Mouse (Mus musculus) right cerebral cortex, postnatal 4 days (tissue): ENCODE measurements around the gene Slc9a9.
"Not testable (repeated sequence)": the region's sequence is repeated elsewhere in the genome, so short reads cannot be mapped to it uniquely, and the experiment has no call there.

Experiments
- DNase-seq: peaks from one replicate; pipeline ENCODE4 v3.0.0-alpha.2; 2022

Gene Slc9a9

DNA sequence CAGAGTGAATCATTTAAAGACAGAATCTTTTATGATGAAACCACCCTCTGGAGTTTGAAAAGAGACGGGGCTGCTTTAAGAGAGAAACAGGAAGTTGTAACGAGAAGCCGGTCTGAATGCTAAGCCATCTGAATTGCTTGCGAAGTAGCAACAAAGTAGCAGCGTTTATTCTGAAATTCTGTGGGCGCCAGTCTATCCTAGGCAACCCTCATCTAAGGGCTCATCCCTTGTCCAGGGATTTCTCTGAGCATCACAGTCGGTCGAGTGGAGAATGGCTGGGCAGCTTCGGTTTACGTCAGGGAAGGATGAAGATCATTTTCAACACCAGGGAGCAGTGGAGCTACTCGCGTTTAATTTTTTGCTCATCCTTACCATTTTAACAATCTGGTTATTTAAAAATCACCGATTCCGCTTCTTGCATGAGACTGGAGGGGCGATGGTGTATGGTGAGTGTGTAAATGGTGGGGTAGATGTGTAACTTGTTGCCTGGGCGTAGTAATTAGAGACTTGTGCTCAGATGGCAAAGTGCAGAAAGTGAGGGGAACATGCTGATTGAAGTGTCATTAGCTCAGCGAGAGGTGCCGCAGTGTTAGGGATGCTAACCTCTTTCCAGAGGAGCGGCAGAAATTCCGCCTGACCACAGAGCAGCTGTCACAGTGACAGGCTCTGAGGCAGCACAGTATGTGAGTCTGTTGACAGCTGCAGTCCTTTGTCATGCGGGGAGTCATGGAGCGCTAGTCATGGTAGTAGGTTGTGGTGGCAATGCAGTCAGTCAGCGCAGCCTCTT, at the start of gene Slc9a9:
Gene Slc9a9 (plus strand): TSS at position 119 of the 787 bp plus-strand sequence.
- DNase-seq: peak; percentile 18

DNA sequence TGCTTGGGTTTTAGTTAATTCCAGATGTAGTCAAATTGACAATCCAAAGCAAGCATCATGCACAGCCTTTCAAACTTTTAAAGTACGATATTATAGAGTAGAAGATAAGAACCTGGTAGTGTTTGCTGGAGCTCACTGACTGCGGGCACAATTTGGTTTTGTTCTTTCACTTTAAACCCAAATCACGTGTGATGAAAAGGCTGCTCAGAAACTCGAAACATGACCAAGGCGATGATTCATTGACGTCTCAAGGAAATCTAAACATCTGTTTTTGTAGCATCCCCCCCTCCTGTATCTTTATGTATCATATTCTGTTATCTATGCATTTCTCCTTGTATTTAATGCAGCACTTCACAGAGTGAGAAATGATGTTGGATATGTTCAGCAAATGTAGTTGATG, 49.4 kb upstream of the Slc9a9 start:
- no peak for DNase-seq

DNA sequence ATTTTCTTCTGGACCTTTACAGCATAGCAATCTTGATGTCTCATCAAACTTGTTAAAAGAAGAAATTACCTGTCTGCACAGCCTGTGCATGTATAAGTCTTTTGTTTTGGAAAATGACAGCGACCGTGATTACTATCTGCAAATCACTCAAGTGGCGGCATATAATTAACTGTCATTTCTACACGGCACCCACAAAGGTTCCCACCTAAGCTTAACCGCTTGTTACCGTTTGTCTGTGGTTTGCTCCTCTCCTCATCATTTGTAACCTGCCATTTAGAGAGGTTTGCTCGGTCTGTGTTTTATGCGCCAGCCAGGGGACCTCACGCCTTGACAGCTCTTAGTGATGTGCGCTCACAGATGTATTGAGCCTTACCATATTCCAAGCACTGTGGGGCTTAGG, 48.9 kb upstream of the Slc9a9 start:
- no peak for DNase-seq

DNA sequence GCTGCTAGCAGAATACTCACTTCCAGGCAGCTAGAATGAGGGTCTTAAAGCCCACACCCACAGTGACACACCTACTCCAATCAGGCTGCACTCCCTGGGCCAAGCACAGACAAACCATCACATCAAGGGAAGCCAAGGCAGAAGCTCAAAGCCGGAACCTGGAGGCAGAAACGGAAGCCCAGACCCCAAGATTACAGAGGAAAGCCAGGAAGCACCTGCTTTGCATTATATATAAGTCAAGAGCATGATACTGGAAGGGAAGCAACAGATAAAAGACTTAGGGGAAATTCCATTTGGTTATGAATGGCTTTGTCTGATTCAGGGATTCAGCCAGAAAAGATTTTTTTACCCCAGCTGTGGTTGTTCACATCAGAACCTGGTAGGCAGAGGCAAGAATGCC, 47.8 kb upstream of the Slc9a9 start:
- no peak for DNase-seq

DNA sequence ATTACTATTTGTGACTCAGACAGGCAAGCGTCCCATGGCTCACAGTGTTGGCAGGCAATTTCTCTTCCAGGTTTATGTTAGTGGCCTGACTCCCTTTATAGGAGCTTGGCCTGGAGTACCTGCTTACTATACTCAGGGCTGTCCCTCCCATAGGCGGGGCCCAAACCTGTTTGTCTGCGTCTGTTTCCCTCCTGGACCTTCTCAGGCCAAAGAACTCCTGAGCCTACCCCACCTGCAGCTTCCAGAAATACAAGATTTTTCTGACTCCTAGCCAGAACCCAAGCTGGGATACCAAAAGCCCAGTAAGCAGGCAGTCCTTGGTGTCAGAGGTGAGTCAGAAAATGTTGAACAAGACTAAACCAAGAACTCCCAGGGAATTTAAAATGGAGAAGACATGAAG, 43.0 kb upstream of the Slc9a9 start:
- no peak for DNase-seq

DNA sequence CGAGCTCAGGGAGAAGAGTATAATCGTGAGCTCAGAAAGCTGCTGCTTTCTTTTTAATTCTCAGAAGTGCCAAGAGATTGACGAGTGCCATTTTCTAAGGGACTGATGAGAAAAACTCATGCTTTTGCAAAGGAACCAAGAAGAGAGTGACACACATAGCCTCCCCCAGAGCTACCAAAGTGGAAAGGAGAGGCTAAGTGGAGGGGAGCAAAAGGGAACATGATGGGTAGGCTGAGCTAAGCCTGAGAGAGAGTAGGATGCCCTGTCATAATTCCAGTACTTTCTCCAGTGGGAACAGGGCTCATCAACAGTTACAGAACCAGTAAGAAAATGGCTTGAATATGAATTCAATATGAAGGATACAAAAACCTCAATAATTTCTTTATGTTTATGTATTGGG, 40.8 kb upstream of the Slc9a9 start:
- no peak for DNase-seq

DNA sequence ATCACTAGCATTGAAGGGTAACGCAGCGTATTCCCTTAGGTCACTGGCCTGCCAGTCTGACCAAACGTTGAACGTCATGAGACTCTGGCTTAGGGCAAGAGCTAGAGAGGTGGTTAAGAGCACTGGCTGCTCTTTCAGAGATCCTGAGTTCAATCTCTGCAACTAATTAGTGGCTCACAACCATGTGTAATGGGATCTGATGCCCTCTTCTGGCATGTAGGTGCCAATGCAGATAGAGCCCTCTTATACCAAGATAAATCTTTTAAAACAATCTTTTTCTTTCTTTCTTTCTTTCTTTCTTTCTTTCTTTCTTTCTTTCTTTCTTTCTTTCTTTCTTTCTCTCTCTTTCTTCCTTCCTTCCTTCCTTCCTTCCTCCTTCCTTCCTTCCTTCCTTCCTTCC, 35.4 kb upstream of the Slc9a9 start:
- DNase-seq: not testable (repeated sequence)

DNA sequence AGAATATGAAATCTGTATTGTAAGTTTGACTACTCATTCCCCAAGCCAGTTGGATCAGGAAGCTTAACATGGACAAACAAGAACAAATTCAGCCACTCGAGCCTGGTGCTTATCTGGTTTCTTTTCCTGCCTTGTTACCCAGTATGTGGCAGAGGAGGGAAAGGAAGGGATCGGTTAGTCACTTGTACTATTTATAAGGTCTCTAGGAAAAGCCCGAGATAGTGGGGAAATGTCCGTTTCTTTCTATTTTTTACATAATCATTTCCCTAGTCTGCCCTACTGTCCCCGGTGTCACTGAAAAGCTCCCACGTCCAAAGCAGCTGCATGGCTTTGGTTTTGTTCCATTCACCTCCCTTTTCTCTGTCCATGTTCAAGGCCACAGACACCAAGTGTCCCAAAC, 24.1 kb upstream of the Slc9a9 start:
- no peak for DNase-seq

DNA sequence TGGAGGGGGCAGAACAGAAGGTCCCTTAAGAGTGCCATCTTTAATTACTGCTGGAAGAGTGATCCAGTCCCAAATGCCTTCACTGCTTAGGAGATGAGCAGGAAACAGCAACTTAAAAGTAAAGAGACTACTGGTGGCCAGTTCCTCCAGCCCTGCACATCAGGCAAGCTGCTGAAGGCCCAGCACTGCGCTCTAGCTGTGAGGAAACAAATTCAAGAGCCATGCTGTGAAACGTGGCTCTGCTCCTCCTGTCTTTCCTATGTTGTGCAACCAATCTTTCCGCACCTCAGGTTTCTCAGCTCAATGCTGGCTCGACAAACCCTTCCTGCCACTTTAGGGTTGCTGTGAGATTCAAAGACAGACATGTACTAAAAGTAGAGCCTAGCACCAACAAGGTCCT, 22.3 kb upstream of the Slc9a9 start:
- DNase-seq: no peak

DNA sequence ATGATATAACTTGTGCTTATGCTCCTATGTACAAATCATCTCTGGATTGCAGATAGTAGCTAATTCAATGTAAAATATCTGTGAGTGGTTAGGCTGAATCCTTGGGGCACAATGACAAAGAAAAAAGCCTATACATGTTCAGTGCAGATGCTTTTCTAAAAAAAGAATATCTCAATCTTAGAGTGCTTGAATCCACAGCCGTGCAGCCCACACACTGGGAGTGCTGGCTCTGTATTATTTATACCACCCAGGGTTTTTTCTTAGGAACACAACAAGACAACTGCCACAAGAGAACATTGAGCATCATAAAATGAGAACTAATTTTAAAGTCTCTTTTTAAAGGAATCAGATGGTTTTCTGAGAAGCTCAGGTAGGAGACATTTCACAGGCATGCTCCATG, 19.7 kb upstream of the Slc9a9 start:
- DNase-seq: no peak

DNA sequence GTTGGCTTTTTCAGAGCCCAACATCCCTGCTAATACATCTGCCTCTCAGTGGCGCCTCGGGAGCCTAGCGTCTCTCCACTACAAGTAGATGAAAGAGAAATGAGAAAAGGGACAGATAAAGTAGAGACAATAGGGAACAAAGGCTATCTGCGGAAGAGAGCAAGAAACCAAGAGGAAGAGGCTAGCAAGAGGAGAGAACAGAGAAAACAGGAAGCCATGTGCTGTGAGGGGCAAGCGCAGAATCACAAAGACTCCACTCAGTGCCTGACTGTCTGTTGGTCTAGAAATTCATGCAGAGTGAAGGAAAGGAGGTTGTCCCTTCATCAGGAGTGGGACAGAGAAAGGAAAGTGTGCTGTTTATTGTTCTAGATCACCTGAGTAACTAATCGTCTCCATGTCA, 16.5 kb upstream of the Slc9a9 start:
- DNase-seq: no peak

DNA sequence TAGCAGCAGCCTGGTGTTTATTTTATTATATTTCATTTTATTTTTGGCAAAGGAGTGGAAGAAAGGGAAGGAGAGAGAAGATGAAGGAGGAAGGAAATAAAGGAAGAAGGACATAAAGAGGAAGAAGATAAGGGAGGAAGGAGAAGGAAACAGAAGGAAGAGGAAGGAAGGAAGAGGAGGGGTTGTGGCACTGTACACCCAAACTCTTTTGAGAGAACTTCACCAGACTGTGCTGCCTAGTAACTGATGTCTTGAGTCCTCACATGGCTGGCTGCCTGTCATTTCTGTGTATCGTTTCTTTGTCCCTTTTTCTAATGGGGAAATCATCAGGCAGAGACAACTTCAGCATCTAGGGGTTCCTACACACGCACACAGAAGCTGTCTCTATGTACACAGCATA, 15.9 kb upstream of the Slc9a9 start:
- no peak for DNase-seq

DNA sequence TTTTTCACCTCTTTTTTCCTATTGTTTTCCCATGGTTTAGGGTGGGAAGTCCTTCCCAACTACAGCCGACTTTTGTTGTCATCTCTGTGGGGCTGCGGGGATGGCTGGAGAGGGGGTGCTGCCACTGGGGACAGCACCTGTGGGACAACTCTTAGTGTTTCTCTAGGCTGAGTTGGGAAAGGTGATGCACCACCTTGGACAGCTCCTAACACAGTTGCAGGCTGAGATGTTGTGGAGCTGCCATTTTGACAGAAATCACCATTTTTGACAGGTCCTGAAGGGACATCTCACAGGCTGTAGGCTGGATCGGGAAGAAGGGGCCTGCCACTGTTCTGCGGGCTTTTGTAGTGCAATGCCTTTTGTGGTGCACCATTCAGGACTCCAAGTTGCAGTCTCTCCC, 13.4 kb upstream of the Slc9a9 start:
- no peak for DNase-seq

DNA sequence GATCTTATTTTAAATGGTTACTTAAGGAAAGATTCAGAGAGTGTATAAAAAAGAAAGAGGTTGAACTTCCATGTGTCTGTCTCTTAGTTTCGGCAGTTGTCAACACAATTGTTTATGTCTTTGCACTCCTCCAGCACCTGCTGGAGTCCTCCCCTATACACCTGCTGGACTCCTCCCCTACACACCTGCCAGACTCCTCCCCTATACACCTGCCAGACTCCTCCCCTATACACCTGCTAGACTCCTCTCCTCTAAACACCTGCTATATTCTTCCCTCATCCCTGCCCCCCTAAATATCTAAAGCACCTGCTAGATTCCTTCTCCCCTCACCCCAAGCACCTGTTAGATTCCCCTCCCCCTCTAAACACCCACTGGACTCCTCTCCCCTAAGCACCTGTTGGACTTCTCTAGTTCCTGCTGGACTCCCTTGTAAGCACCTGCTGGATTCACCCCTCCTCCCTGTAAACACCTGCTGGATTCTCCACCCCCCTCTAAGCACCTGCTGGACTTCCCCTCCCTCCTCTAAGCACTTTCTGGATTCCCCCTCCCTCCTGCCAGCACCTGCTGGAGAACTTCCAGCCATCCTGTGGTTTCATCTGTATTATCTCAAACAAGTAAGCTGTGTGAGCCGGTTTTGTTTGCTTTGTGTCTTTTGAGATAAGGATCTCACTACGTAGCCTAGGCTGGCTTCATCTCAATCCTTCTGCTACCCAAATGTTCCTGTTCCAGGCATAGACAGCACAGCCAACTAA, 10.1 kb upstream of the Slc9a9 start:
- DNase-seq: no peak

DNA sequence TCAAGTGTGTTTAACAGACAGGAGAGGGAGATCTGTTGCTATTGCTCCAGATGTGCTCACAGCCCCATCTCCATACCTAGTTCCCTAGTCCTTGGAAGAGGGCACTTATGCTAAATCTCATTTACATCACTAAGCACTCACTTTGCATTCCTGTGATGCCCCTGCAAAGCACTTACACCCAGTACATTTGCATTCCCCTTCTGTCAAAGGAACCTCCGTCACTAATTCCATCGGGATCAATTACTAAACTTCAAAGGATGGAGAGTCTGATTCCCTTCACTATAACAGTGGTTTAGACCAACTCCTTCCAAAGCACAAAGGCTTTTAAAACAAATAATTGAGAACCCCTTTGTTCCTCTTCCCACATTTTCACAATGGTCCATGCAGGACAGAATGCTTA, 7.9 kb upstream of the Slc9a9 start:
- DNase-seq: no peak

DNA sequence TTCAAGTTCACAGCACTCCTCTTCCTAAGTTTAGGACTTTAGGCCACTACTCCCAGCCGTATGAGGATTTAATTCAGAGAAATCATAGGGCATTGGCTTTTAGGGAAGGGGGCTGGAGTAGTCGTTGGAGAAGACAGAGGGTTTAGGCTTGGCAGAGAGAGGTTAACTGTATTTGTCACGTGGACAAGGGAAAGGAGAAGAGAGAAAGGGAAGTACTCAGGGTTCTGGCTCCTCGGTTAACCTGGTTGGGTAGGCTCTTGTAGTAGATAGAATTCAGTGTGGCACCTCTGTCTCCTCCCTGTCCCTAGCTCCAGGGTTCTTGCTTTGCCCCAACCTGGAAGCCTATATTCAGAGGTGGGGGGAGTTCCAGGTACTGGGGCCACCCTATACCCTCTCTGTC, 4.5 kb upstream of the Slc9a9 start:
- DNase-seq: no peak

DNA sequence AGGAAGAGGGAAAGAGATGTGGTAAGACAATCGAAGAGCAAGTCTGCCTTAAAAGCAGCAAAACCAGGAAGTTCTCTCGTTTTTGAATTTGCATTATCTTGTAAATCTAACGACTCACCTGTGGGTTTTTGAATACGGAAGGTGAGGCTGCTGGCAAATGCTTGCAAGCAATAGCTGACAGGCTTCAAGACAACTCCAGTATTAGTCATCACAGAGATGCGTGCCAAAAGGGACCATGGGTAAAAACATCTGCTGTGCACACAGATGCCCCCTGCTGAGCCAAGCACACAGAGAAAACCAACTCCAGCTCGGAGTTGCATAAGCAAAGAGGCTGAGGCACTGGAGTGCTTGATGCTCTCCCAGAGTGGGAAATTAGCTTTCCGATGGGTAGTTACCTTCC, 1.1 kb upstream of the Slc9a9 start:
- DNase-seq: peak; percentile 7

DNA sequence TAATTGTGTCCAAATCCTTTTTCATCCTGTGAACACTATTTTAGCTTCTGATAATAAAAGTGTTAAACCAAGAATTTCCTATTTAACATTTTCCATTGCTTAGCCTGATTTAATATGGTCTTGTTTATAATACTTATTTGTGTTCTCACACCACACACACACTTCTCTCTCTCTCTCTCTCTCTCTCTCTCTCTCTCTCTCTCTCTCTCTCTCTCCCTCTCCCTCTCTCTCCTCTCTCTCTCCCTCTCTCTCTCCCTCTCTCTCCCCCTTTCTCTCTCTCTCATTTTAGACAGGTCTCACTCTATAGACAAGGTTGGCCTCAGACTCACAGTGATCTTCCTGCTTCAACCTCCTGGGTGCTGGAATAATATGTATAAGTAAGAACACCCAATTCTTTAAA, 995 bp downstream of the Slc9a9 start:
- no peak for DNase-seq

DNA sequence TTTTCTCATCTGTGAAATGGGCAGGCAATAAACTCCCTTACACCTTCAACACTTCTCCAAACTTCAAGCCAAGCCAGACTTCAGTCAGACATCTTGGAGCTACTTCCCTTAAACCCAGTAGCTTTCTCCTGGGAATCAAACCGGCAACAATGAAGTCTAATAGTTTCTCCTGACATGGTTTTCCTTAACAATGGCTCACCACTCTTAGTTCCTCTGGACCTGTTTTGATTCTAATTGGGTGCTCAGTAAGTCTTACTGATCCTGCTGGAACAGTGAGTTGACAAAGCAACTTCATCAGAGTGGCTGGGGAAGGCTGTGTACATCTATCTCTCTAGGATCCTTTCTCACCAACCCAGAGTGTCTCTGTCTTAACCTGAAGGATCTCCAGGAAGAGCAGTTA, 5.0 kb downstream of the Slc9a9 start:
- DNase-seq: no peak

DNA sequence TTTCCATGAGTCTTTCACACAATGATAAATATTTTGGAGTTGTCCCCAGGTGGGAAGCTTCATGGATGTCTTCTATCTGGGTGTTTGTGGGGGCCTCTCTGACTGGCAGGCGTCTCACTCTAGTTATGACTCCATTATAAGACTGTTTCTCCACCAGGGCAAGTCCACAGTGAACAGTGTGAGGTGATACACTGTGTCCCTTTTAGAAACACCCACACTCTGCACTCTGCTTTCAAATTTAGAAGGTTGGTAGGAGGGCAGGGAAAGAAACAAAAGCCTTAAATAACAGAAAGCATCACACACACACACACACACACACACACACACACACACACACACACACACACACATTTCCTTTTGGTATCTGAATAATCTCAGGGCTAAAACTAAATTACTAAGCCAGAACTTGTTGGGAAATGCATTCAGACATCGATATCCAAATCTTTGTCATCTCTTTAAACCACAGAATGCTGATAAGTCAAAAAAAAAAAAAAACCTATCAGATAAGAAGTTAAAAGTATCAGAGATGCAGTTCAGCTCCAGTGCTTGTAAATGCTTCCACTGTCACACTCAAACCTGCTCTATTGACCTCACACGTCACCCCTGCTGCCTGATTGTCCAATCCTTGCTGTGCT, 8.4 kb downstream of the Slc9a9 start:
- no peak for DNase-seq

DNA sequence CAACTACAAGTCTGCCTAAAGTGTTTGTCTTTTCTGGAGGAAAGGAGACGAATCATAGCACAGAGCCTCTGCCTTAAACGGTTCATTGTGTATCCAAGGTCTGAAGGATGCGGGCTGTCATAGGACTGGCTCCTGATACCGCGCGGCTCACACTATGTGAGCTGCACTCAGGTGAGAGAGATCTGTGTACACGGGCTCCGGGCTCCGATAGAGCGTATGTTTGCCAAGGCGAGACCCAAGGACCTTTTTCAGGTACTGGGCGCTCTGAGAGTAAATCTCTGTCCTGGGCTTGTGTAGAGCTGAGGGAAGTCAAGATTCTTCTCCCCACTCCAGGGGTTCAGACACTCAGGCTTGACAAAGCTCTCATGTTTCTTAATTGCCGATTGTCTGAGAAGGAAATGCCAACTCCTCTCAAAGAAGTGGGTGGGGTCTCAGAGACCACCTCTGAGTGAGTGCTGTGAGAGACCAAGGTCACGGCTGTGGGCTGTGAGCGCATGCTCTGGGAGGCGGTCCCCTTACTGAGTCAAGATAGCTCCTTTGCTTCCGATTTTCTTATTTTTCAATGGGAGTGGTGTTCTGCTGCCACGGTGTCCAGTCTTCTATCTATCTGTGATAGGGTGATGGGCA, 10.9 kb downstream of the Slc9a9 start:
- no peak for DNase-seq

DNA sequence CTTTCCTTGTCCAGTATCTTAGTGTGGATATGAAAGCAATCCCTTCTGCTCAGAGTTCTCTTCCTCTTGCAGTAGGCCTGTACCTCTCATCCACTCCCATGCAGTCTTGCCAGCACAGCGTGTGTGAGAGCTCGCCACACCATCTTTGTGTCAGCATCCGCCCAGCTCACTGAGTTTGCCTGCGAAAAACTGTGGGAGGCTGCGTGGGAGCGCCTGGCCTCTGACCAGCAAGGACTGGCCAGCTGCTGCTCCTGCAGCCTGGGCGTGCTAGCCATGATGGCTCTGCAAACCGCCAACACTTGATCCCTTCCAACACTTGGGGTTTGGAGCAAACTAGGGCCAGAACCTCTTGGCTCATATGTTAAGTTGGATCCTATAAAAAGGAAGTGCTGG, 11.4 kb downstream of the Slc9a9 start:
- DNase-seq: no peak

DNA sequence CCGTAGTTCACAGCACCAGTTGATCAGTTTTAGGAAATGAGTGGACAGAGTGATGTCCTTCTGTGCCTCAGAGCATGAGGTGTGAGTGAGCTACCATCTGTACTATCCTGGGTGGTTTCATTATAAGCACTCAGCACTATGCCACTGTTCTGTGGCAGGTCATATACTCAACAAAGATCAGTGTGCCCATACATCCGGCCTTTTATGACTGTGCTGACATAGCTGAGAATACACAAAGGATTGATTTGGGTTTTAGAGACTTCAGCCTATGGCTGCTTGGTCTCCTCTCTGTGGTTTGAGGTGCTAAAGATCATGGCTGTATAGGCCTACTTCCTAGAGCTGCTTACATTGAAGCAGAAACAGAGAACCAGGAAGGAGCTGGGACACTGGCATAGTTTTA, 12.6 kb downstream of the Slc9a9 start:
- DNase-seq: no peak

DNA sequence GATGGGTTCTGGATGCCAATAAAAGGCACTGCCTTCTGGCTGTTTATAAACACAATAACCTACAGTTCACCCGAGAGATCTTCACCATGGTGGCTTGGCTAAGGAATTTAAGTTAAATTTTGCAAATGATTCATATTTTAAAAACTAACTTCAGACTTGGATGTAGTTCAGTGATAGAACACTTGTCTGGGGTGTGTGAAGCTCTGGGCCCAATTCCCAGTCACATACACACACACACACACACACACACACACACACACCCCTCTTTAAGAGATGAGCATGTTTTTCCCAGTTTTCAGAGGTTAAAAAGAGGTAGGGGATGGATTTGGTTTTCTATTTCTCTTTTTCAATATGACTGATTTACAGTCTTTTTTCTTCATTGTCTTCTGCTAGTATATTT, 15.9 kb downstream of the Slc9a9 start:
- DNase-seq: peak; percentile 20
